Mouse (Mus musculus): Measurements from ENCODE around the gene Arfgap3. TPM values are rescaled to one million over a fixed set of nuclear protein-coding genes. Genes with fewer than 3 reads are reported as not detected.
A peak's percentile ranks its signal among the peaks of the same experiment; 100 is the strongest.
"Not testable (repeated sequence)": the region's sequence is repeated elsewhere in the genome, so short reads cannot be mapped to it uniquely, and the experiment has no call there.

Gene Arfgap3
- total RNA-seq, 2 experiments from 2014 or later = 11.0 to 12.2 TPM

GRCm38 (mm10) chr15:83348747-83349146 lies 1.3 kb downstream of the Arfgap3 start:
- intact Hi-C loops (cut with DNase I) = no loop called here
- no peak for DNase-seq

- intact Hi-C loops (cut with DNase I) = no loop called here
These were observed 4.0 kb downstream of the Arfgap3 start for GRCm38 (mm10) chr15:83345898-83346529.

GRCm38 (mm10) chr15:83344956-83345355 lies 5.1 kb downstream of the Arfgap3 start:
- intact Hi-C loops (cut with DNase I) = no loop called here
- DNase-seq = peak; percentile 20 to 37

More at GRCm38 (mm10) chr15:83345898-83346529, 4.0 kb downstream of the Arfgap3 start:
- no peak for DNase-seq

GRCm38 (mm10) chr15:83344157-83344556 lies 5.9 kb downstream of the Arfgap3 start:
- intact Hi-C loops (cut with DNase I) = no loop called here

GRCm38 (mm10) chr15:83338908-83339307 lies 11.1 kb downstream of the Arfgap3 start:
- no peak for DNase-seq
- intact Hi-C loops (cut with DNase I) = no loop called here

More at GRCm38 (mm10) chr15:83344157-83344556, 5.9 kb downstream of the Arfgap3 start:
- no peak for DNase-seq

GRCm38 (mm10) chr15:83337903-83338870 lies 11.9 kb downstream of the Arfgap3 start:
- intact Hi-C loops (cut with DNase I) = no loop called here

GRCm38 (mm10) chr15:83332373-83332772 lies 17.7 kb downstream of the Arfgap3 start:
- DNase-seq = no peak
- intact Hi-C loops (cut with DNase I) = loop anchor here (5.0 kb wide), 1 partner anchor 120 kb away; no protein-coding TSS in a partner anchor

More at GRCm38 (mm10) chr15:83337903-83338870, 11.9 kb downstream of the Arfgap3 start:
- no peak for DNase-seq

GRCm38 (mm10) chr15:83328952-83329351 lies 21.1 kb downstream of the Arfgap3 start:
- intact Hi-C loops (cut with DNase I) = no loop called here
- DNase-seq = no peak

GRCm38 (mm10) chr15:83323071-83323470 lies 27.0 kb downstream of the Arfgap3 start:
- intact Hi-C loops (cut with DNase I) = no loop called here
- DNase-seq = no peak

- DNase-seq = no peak
- intact Hi-C loops (cut with DNase I) = loop anchor here (2.0 kb wide), 1 partner anchor 104 kb away; no protein-coding TSS in a partner anchor
These were observed 35.1 kb downstream of the Arfgap3 start for GRCm38 (mm10) chr15:83314914-83315313.

- no peak for DNase-seq
- intact Hi-C loops (cut with DNase I) = no loop called here
These were observed 40.2 kb downstream of the Arfgap3 start for GRCm38 (mm10) chr15:83309878-83310277.

GRCm38 (mm10) chr15:83308708-83309107 lies 41.3 kb downstream of the Arfgap3 start:
- DNase-seq; intact Hi-C loops (cut with DNase I): not testable (repeated sequence)

GRCm38 (mm10) chr15:83306181-83306580 lies 43.9 kb downstream of the Arfgap3 start:
- no peak for DNase-seq
- intact Hi-C loops (cut with DNase I) = no loop called here

- peak; percentile 50 to 53 for DNase-seq
- intact Hi-C loops (cut with DNase I) = no loop called here
These were observed 44.7 kb downstream of the Arfgap3 start for GRCm38 (mm10) chr15:83305192-83305921.

- no peak for DNase-seq
- intact Hi-C loops (cut with DNase I) = loop anchor here (5.0 kb wide), 1 partner anchor 132 kb away; the partner anchor contains the start of gene Cyb5r3
These were observed 45.2 kb downstream of the Arfgap3 start for GRCm38 (mm10) chr15:83304804-83305191.

GRCm38 (mm10) chr15:83303656-83304484 lies 46.2 kb downstream of the Arfgap3 start:
- intact Hi-C loops (cut with DNase I) = loop anchor here (5.0 kb wide), 1 partner anchor 132 kb away; the partner anchor contains the start of gene Cyb5r3
- DNase-seq = peak; percentile 43 to 53

GRCm38 (mm10) chr15:83299916-83300582 lies 50.0 kb downstream of the Arfgap3 start:
- intact Hi-C loops (cut with DNase I) = loop anchor here (5.0 kb wide), 1 partner anchor 128 kb away; the partner anchor contains the start of gene Cyb5r3

GRCm38 (mm10) chr15:83299450-83299849 lies 50.6 kb downstream of the Arfgap3 start:
- intact Hi-C loops (cut with DNase I) = no loop called here
- no peak for DNase-seq

More at GRCm38 (mm10) chr15:83299916-83300582, 50.0 kb downstream of the Arfgap3 start:
- DNase-seq = no peak

- no peak for DNase-seq
- intact Hi-C loops (cut with DNase I) = no loop called here
These were observed 51.2 kb downstream of the Arfgap3 start for GRCm38 (mm10) chr15:83298810-83299209.

All from heart, postnatal 36 days (tissue).